Mouse (Mus musculus): ENCODE measurements around the gene Prpf6.

Prpf6 gene

GRCm38 (mm10) chr2:181658930-181659555, 67.4 kb downstream of the Prpf6 start:
- DNase-seq: no peak

- DNase-seq: peak; percentile 80
These were observed 68.0 kb downstream of the Prpf6 start for GRCm38 (mm10) chr2:181659609-181660055.

- no peak for DNase-seq
These were observed 71.1 kb downstream of the Prpf6 start for GRCm38 (mm10) chr2:181662620-181663297.

GRCm38 (mm10) chr2:181663298-181663630, 71.6 kb downstream of the Prpf6 start:
- no peak for DNase-seq

GRCm38 (mm10) chr2:181670285-181670912, 78.7 kb downstream of the Prpf6 start:
- DNase-seq: no peak

GRCm38 (mm10) chr2:181670913-181671311, 79.2 kb downstream of the Prpf6 start:
- DNase-seq: no peak

- no peak for DNase-seq
These were observed 79.7 kb downstream of the Prpf6 start, which contains the start of gene Sox18 for GRCm38 (mm10) chr2:181671326-181671725. Sox18 (minus strand) TSS chr2:181671640.

- no peak for DNase-seq
These were observed 80.3 kb downstream of the Prpf6 start for GRCm38 (mm10) chr2:181671984-181672383.

GRCm38 (mm10) chr2:181673501-181673900, 81.8 kb downstream of the Prpf6 start:
- DNase-seq: no peak

- DNase-seq: no peak
These were observed 83.3 kb downstream of the Prpf6 start for GRCm38 (mm10) chr2:181674934-181675333.

GRCm38 (mm10) chr2:181675454-181675853, 83.8 kb downstream of the Prpf6 start:
- peak; percentile 60 for DNase-seq

- no peak for DNase-seq
These were observed 84.8 kb downstream of the Prpf6 start for GRCm38 (mm10) chr2:181676424-181676823.

- DNase-seq: no peak
These were observed 85.6 kb downstream of the Prpf6 start for GRCm38 (mm10) chr2:181677096-181677754.

- no peak for DNase-seq
These were observed 86.1 kb downstream of the Prpf6 start for GRCm38 (mm10) chr2:181677755-181678098.

GRCm38 (mm10) chr2:181678780-181679179, 87.1 kb downstream of the Prpf6 start:
- peak; percentile 80 for DNase-seq

- peak; percentile 89 for DNase-seq
These were observed 88.5 kb downstream of the Prpf6 start, which contains the start of gene Tcea2 for GRCm38 (mm10) chr2:181679951-181680715. Tcea2 (plus strand) TSS chr2:181680310.

GRCm38 (mm10) chr2:181680716-181681117, 89.0 kb downstream of the Prpf6 start:
- peak; percentile 56 for DNase-seq

GRCm38 (mm10) chr2:181681978-181682377, 90.3 kb downstream of the Prpf6 start:
- DNase-seq: no peak

- DNase-seq: no peak
These were observed 91.7 kb downstream of the Prpf6 start for GRCm38 (mm10) chr2:181683381-181683780.

- no peak for DNase-seq
These were observed 93.0 kb downstream of the Prpf6 start for GRCm38 (mm10) chr2:181684713-181685112.

- no peak for DNase-seq
These were observed 94.0 kb downstream of the Prpf6 start for GRCm38 (mm10) chr2:181685686-181686085.

- DNase-seq: no peak
These were observed 95.9 kb downstream of the Prpf6 start for GRCm38 (mm10) chr2:181687586-181687985.
